Mouse (Mus musculus) spleen, adult 2 months (tissue): ENCODE data around the gene Nutm1. TPM values are rescaled to one million over a fixed set of nuclear protein-coding genes. Genes with fewer than 3 reads are reported as not detected.

Experiments used
- DNase-seq, 2 experiments: peaks; one replicate each; pipeline versions ENCODE4 v3.0.0 to v3.0.0-alpha.2; 2012 to 2021; ENCODE audit warnings: low spot score in 2 of 2, low read depth in 1 of 2
- H3K27ac ChIP-seq: fragments of 200-500 bp; 2 replicates; pipeline ENCODE4 v1.5.1; 2012; ENCODE audit warnings: low read length, inconsistent platforms; ENCODE audit not compliant: insufficient read depth
- H3K27me3 ChIP-seq: fragments of 200-500 bp; 2 replicates; pipeline ENCODE4 v1.6.1; 2012; ENCODE audit warnings: mild to moderate bottlenecking, moderate library complexity, low read length, inconsistent platforms; ENCODE audit not compliant: control insufficient read depth, insufficient read depth
- H3K36me3 ChIP-seq: fragments of 200-500 bp; 2 replicates; pipeline ENCODE4 v1.6.1; 2012; ENCODE audit warnings: mild to moderate bottlenecking, low read length, inconsistent platforms; ENCODE audit not compliant: control insufficient read depth, insufficient read depth
- H3K4me1 ChIP-seq: fragments of 200-500 bp; 2 replicates; pipeline ENCODE4 v1.6.1; 2011; ENCODE audit warnings: inconsistent platforms; ENCODE audit not compliant: control insufficient read depth, insufficient read depth, insufficient read length
- H3K4me3 ChIP-seq: fragments of 200-500 bp; 2 replicates; pipeline ENCODE4 v1.5.1; 2011; ENCODE audit warnings: mild to moderate bottlenecking, inconsistent platforms; ENCODE audit not compliant: insufficient read depth, insufficient read length; ENCODE audit errors: extremely low read depth
- CTCF ChIP-seq: fragments of 200-500 bp; IDR thresholded peaks from 2 replicates; pipeline ENCODE4 v1.5.1; 2011; ENCODE audit warnings: mild to moderate bottlenecking, inconsistent platforms; ENCODE audit not compliant: insufficient read depth, insufficient read length, insufficient replicate concordance; ENCODE audit errors: extremely low read depth
- POLR2A ChIP-seq: fragments of 200-500 bp; IDR thresholded peaks from 2 replicates; pipeline ENCODE4 v1.6.1; 2011; ENCODE audit warnings: low read depth, low read length, inconsistent platforms
- WGBS: fragments of 180-500 bp; shearing (Covaris S2); methylation state at CpG from one replicate; pipeline ENCODE4 v1.1.7; 2018; 5-methylcytosine and 5-hydroxymethylcytosine counted together
- polyA plus RNA-seq: library from polyadenylated mRNA; depleted of rRNA; stranded (reverse); fragments of >200 nt; gene quantifications from 2 replicates; pipeline ENCODE4 v1.2.3, GENCODE M21; 2012

Nutm1 gene
- polyA plus RNA-seq, 1 experiment = not detected

- WGBS = 70% methylated on average over 4 of the region's 4 CpGs
Measured at GRCm38 (mm10) chr2:112224356-112224755, 34.7 kb downstream of the Nutm1 start.

GRCm38 (mm10) chr2:112222607-112223006 lies 36.5 kb downstream of the Nutm1 start:
- 30% methylated on average over 5 of the region's 5 CpGs for WGBS
- Histone ChIP-seq H3K27ac (no peak overlapping the region), H3K4me1 (no peaks in the 10 kb centered on the region), H3K4me3 (no peak overlapping the region), H3K27me3 (no peaks in the 10 kb centered on the region), H3K36me3 (no peaks in the 10 kb centered on the region)
- TF ChIP-seq CTCF = no peak
- no peak for TF ChIP-seq POLR2A
- DNase-seq = no peak

More at GRCm38 (mm10) chr2:112224356-112224755, 34.7 kb downstream of the Nutm1 start:
- no peak for DNase-seq
- Histone ChIP-seq H3K36me3 (no peaks in the 10 kb centered on the region), H3K27me3 (no peaks in the 10 kb centered on the region), H3K4me3 (no peak overlapping the region), H3K4me1 (no peaks in the 10 kb centered on the region), H3K27ac (no peak overlapping the region)
- no peak for TF ChIP-seq CTCF
- TF ChIP-seq POLR2A = no peak

GRCm38 (mm10) chr2:112220880-112221279 lies 38.2 kb downstream of the Nutm1 start:
- Histone ChIP-seq H3K27ac (no peak overlapping the region), H3K4me1 (no peaks in the 10 kb centered on the region), H3K36me3 (no peaks in the 10 kb centered on the region), H3K4me3 (no peak overlapping the region), H3K27me3 (no peaks in the 10 kb centered on the region)
- no peak for DNase-seq
- 61% methylated on average over 5 of the region's 5 CpGs for WGBS
- TF ChIP-seq CTCF = no peak
- no peak for TF ChIP-seq POLR2A

- no peak for DNase-seq
- WGBS = 50% methylated on average over 6 of the region's 6 CpGs
- Histone ChIP-seq H3K27ac (no peak overlapping the region), H3K4me1 (no peaks in the 10 kb centered on the region), H3K4me3 (no peak overlapping the region), H3K27me3 (no peaks in the 10 kb centered on the region), H3K36me3 (no peaks in the 10 kb centered on the region)
- no peak for TF ChIP-seq CTCF
- TF ChIP-seq POLR2A = no peak
Measured at GRCm38 (mm10) chr2:112217614-112218013, 41.5 kb downstream of the Nutm1 start.

GRCm38 (mm10) chr2:112215977-112216376 lies 43.1 kb downstream of the Nutm1 start:
- WGBS = 12% methylated on average over 1 of the region's 1 CpGs
- Histone ChIP-seq H3K4me3 (no peak overlapping the region), H3K36me3 (no peaks in the 10 kb centered on the region), H3K27me3 (no peaks in the 10 kb centered on the region), H3K4me1 (no peaks in the 10 kb centered on the region), H3K27ac (no peak overlapping the region)
- DNase-seq = no peak
- TF ChIP-seq CTCF (no peak), POLR2A (no peak)

- H3K27ac ChIP-seq = no peak overlapping the region
- no peak for DNase-seq
- H3K36me3 ChIP-seq = no peaks in the 10 kb centered on the region
- H3K4me3 ChIP-seq = no peak overlapping the region
- 88% methylated on average over 2 of the region's 2 CpGs for WGBS
- H3K27me3 ChIP-seq = no peaks in the 10 kb centered on the region
- no peaks in the 10 kb centered on the region for H3K4me1 ChIP-seq
- no peak for TF ChIP-seq CTCF
Measured at GRCm38 (mm10) chr2:112210699-112211098, 48.4 kb downstream of the Nutm1 start.

GRCm38 (mm10) chr2:112210142-112210541 lies 48.9 kb downstream of the Nutm1 start:
- H3K4me1 ChIP-seq = no peaks in the 10 kb centered on the region
- no peak for DNase-seq
- no peaks in the 10 kb centered on the region for H3K27me3 ChIP-seq
- WGBS = 77% methylated on average over 6 of the region's 6 CpGs
- no peak overlapping the region for H3K4me3 ChIP-seq
- TF ChIP-seq POLR2A = no peak
- no peak for TF ChIP-seq CTCF
- H3K27ac ChIP-seq = no peak overlapping the region
- H3K36me3 ChIP-seq = no peaks in the 10 kb centered on the region
